Mouse (Mus musculus): ENCODE data around the gene AU018091. TPM values are rescaled to one million over a fixed set of nuclear protein-coding genes. Genes with fewer than 3 reads are reported as not detected.

The AU018091 gene
- not detected for total RNA-seq (2021)
- long read RNA-seq, experiment 1, result 0 reads
- long read RNA-seq, experiment 2, result 0 reads

- no peak for DNase-seq
- intact Hi-C loops (cut with DNase I), result no loop called here
- no peak for TF ChIP-seq CTCF (IDR thresholded peaks at IDR 0.05)
- Histone ChIP-seq H3K4me3 (no peak within 1 kb of the TSS), H3K27ac (no peak within 1 kb of the TSS)
Measured at GRCm38 (mm10) chr7:3168925-3169324, at the start of gene AU018091. TSS of gene AU018091 (minus strand) at chr7:3169203.

- no peak overlapping the region for H3K4me3 ChIP-seq
- no peak for TF ChIP-seq CTCF (IDR thresholded peaks at IDR 0.05)
- H3K27ac ChIP-seq, result no peak overlapping the region
- DNase-seq, result no peak
- intact Hi-C loops (cut with DNase I), result no loop called here
Measured at GRCm38 (mm10) chr7:3217546-3218056, 48.6 kb upstream of the AU018091 start.

GRCm38 (mm10) chr7:3216331-3216730 lies 47.3 kb upstream of the AU018091 start:
- intact Hi-C loops (cut with DNase I), result no loop called here
- Histone ChIP-seq H3K4me3 (no peak overlapping the region), H3K27ac (no peak overlapping the region)
- DNase-seq, result no peak
- no peak for TF ChIP-seq CTCF (IDR thresholded peaks at IDR 0.05)

GRCm38 (mm10) chr7:3213557-3213956 lies 44.6 kb upstream of the AU018091 start:
- DNase-seq, result no peak
- H3K4me3 ChIP-seq, result no peak overlapping the region
- H3K27ac ChIP-seq, result no peak overlapping the region
- intact Hi-C loops (cut with DNase I), result no loop called here
- no peak for TF ChIP-seq CTCF (IDR thresholded peaks at IDR 0.05)

- intact Hi-C loops (cut with DNase I), result no loop called here
- no peak for DNase-seq
- no peak for TF ChIP-seq CTCF (IDR thresholded peaks at IDR 0.05)
- H3K27ac ChIP-seq, result no peak overlapping the region
- no peak overlapping the region for H3K4me3 ChIP-seq
Measured at GRCm38 (mm10) chr7:3213156-3213555, 44.2 kb upstream of the AU018091 start.

- TF ChIP-seq CTCF (IDR thresholded peaks at IDR 0.05), result no peak
- intact Hi-C loops (cut with DNase I), result no loop called here
- Histone ChIP-seq H3K4me3 (no peak overlapping the region), H3K27ac (no peak overlapping the region)
- DNase-seq, result no peak
Measured at GRCm38 (mm10) chr7:3212002-3212790, 43.2 kb upstream of the AU018091 start.

GRCm38 (mm10) chr7:3211518-3211917 lies 42.5 kb upstream of the AU018091 start:
- Histone ChIP-seq H3K4me3 (no peak overlapping the region), H3K27ac (no peak overlapping the region)
- no peak for DNase-seq
- intact Hi-C loops (cut with DNase I), result no loop called here
- no peak for TF ChIP-seq CTCF (IDR thresholded peaks at IDR 0.05)

- TF ChIP-seq CTCF (IDR thresholded peaks at IDR 0.05), result no peak
- Histone ChIP-seq H3K27ac (no peak overlapping the region), H3K4me3 (no peak overlapping the region)
- intact Hi-C loops (cut with DNase I), result no loop called here
- DNase-seq, result no peak
Measured at GRCm38 (mm10) chr7:3210605-3211004, 41.6 kb upstream of the AU018091 start.

GRCm38 (mm10) chr7:3206520-3206919 lies 37.5 kb upstream of the AU018091 start:
- no peak for TF ChIP-seq CTCF (IDR thresholded peaks at IDR 0.05)
- intact Hi-C loops (cut with DNase I), result no loop called here
- no peak overlapping the region for H3K27ac ChIP-seq
- no peak overlapping the region for H3K4me3 ChIP-seq
- no peak for DNase-seq

- no peak for TF ChIP-seq CTCF (IDR thresholded peaks at IDR 0.05)
- DNase-seq, result no peak
- intact Hi-C loops (cut with DNase I), result no loop called here
- Histone ChIP-seq H3K4me3 (no peak overlapping the region), H3K27ac (no peak overlapping the region)
Measured at GRCm38 (mm10) chr7:3204628-3205027, 35.6 kb upstream of the AU018091 start.

GRCm38 (mm10) chr7:3203890-3204289 lies 34.9 kb upstream of the AU018091 start:
- intact Hi-C loops (cut with DNase I), result no loop called here
- H3K27ac ChIP-seq, result no peak overlapping the region
- no peak for TF ChIP-seq CTCF (IDR thresholded peaks at IDR 0.05)
- no peak for DNase-seq
- H3K4me3 ChIP-seq, result no peak overlapping the region

- Histone ChIP-seq H3K27ac (no peak overlapping the region), H3K4me3 (no peak overlapping the region)
- TF ChIP-seq CTCF (IDR thresholded peaks at IDR 0.05), result no peak
- intact Hi-C loops (cut with DNase I), result no loop called here
- DNase-seq, result no peak
Measured at GRCm38 (mm10) chr7:3201134-3201705, 32.2 kb upstream of the AU018091 start.

GRCm38 (mm10) chr7:3198884-3199283 lies 29.9 kb upstream of the AU018091 start:
- DNase-seq, result no peak
- Histone ChIP-seq H3K27ac (no peak overlapping the region), H3K4me3 (no peak overlapping the region)
- intact Hi-C loops (cut with DNase I), result no loop called here
- TF ChIP-seq CTCF (IDR thresholded peaks at IDR 0.05), result 0 out of 2 replicates have a peak, but pooled peaks have one; percentile 7

Measured in gastrocnemius, adult 2 months (tissue).